14 mouse cellular contexts compared by ENCODE assay signal in the genomic region with DNA sequence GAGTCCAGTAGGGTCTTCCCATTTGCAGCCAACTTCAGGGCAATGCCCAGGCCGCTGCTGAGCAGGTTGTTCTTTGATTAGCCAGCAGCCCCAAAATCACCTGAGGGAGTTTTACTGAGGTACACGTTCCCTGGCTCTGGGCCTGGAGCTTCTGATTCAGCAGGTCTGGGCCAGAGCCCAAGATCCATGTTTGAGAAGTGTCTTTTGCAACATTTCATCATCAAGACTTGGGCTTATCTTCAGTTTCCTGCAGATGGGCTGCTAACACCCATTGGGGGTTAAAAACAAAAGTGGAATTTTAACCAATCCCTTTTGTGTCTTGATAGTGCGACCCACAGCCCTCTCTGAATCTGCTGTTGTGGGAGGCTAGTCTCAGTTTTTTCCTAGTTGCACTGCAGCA. TPM values are rescaled to one million over a fixed set of nuclear protein-coding genes. Genes with fewer than 3 reads are reported as not detected.
DNase-seq lines count a peak whose midpoint lies in the region; ATAC-seq lines count a peak whose summit lies in the region.
"Had no signal": no experiment of that assay in that cellular context is flagged by ENCODE, and none has a peak within 500 bp of the region (broad histone marks: within the 10 kb centered on the region; RNA-seq: fewer than 3 reads in every experiment).

No protein-coding gene starts in this region.

- ATAC-seq in frontal cortex, adult (ENCODE audit: low TSS enrichment): peak; percentile 27; the same call in 1 of the 2 replicates
- ATAC-seq in forebrain, embryonic 13.5 days: no peak
- no peak for ATAC-seq in erythroblast, adult 5-6 weeks (replicated peaks; ENCODE audit: low FRiP score, poor library complexity, severe bottlenecking)
- ATAC-seq in midbrain, embryonic 16.5 days: no peak
- ATAC-seq: intestine, embryonic 16.5 days; Patski had no signal

- DNase-seq in frontal cortex, postnatal 10 days (ENCODE audit: low spot score in 2 of 2): no peak
- peak; percentile 63 for DNase-seq in 3T3-L1 (ENCODE audit: low read depth, low spot score)
- DNase-seq in adrenal gland, postnatal 36 days: peak; percentile 7 to 24
- peak; percentile 49 for DNase-seq in fat pad, adult 2 months (ENCODE audit: extremely low read depth, low read depth, low spot score)
- DNase-seq: thymus, adult 2 months had no signal

- H3K4me3 ChIP-seq in forebrain, embryonic 13.5 days: no peak overlapping the region
- no peak overlapping the region for H3K4me3 ChIP-seq in midbrain, embryonic 16.5 days (ENCODE audit: low read depth, low read length)
- H3K4me3 ChIP-seq: forebrain, embryonic 10.5 days; limb, embryonic 12.5 days; lung, embryonic 15.5 days had no signal

- no peak overlapping the region for H3K27ac ChIP-seq in forebrain, embryonic 13.5 days
- no peak overlapping the region for H3K27ac ChIP-seq in midbrain, embryonic 16.5 days (ENCODE audit: low read length)
- H3K27ac ChIP-seq: forebrain, embryonic 10.5 days; limb, embryonic 12.5 days; lung, embryonic 15.5 days had no signal

- no peaks in the 10 kb centered on the region for H3K4me1 ChIP-seq in forebrain, embryonic 13.5 days
- H3K4me1 ChIP-seq in midbrain, embryonic 16.5 days (ENCODE audit: control insufficient read depth, insufficient read depth, low read length): peaks cover under 1% of the 10 kb centered on the region; the same call in 1 of the 2 replicates
- H3K4me1 ChIP-seq: forebrain, embryonic 10.5 days; limb, embryonic 12.5 days; lung, embryonic 15.5 days had no signal

- 61% methylated on average over 3 of the region's 3 CpGs for WGBS in forebrain, embryonic 13.5 days
- 74% methylated on average over 3 of the region's 3 CpGs for WGBS in midbrain, embryonic 16.5 days

- no peaks in the 10 kb centered on the region for H3K27me3 ChIP-seq in forebrain, embryonic 13.5 days
- H3K27me3 ChIP-seq in midbrain, embryonic 16.5 days (ENCODE audit: control insufficient read depth, insufficient read depth, low read depth, low read length): no peaks in the 10 kb centered on the region
- H3K27me3 ChIP-seq: limb, embryonic 12.5 days; lung, embryonic 15.5 days had no signal

- no peaks in the 10 kb centered on the region for H3K9me3 ChIP-seq in forebrain, embryonic 13.5 days (replicated peaks)
- H3K9me3 ChIP-seq in midbrain, embryonic 16.5 days (replicated peaks; ENCODE audit: control insufficient read depth, low read length, poor library complexity, severe bottlenecking): no peaks in the 10 kb centered on the region
- H3K9me3 ChIP-seq: forebrain, embryonic 10.5 days; limb, embryonic 12.5 days; lung, embryonic 15.5 days had no signal

- no peak overlapping the region for H3K4me2 ChIP-seq in forebrain, embryonic 13.5 days
- H3K4me2 ChIP-seq in midbrain, embryonic 16.5 days (ENCODE audit: low read length): no peak overlapping the region
- H3K4me2 ChIP-seq: limb, embryonic 12.5 days; lung, embryonic 15.5 days had no signal

- no peaks in the 10 kb centered on the region for H3K36me3 ChIP-seq in forebrain, embryonic 13.5 days (ENCODE audit: poor library complexity, severe bottlenecking)
- H3K36me3 ChIP-seq in midbrain, embryonic 16.5 days (ENCODE audit: control insufficient read depth, insufficient read depth, low read length): no peaks in the 10 kb centered on the region
- H3K36me3 ChIP-seq: forebrain, embryonic 10.5 days; limb, embryonic 12.5 days; lung, embryonic 15.5 days had no signal

- H3K9ac ChIP-seq in forebrain, embryonic 13.5 days: no peak overlapping the region
- H3K9ac ChIP-seq in midbrain, embryonic 16.5 days (ENCODE audit: low read depth, low read length): no peak overlapping the region
- H3K9ac ChIP-seq: limb, embryonic 12.5 days; lung, embryonic 15.5 days had no signal

RNA-seq across cellular contexts. Expression of a gene that starts 10.3 kb away (rescaled TPM):
- total RNA-seq in adrenal gland, postnatal 36 days (2021): 10 to 100 TPM; 11.7 to 28.6 TPM
- 5.4 and 6.0 TPM in 2 replicates for polyA plus RNA-seq in forebrain, embryonic 13.5 days (2015; fragmentation: Nextera tagmentation; extraction: Ambion mirVana)
- 9.6 and 9.8 TPM in 2 replicates for total RNA-seq in erythroblast, adult 5-6 weeks (2015; ENCODE audit: low replicate concordance)
- 6.8 and 16.2 TPM in 2 replicates for total RNA-seq in erythroblast, adult 5-6 weeks (2017; ENCODE audit: low replicate concordance)
- polyA plus RNA-seq in midbrain, embryonic 16.5 days (2015; fragmentation: Nextera tagmentation; extraction: Ambion mirVana): 5.6 TPM in 2 replicates

Comparison
In these comparisons a context has a peak if more than half of its experiments do, and no peak if none do; other contexts are left out.
1. DNase-seq: peak in 3T3-L1 (single experiment), adrenal gland, postnatal 36 days (2 of 2) and fat pad, adult 2 months (single experiment); none in frontal cortex, postnatal 10 days (0 of 2).